Mouse (Mus musculus) kidney, adult 2 months (tissue): ENCODE data around the gene Bach2.

ENCODE experiments used
- CTCF ChIP-seq: fragments of 200-500 bp; conservative IDR thresholded peaks from 2 replicates; pipeline ENCODE4 v1.5.1; 2011; ENCODE audit warnings: low read depth, mild to moderate bottlenecking, control low read depth, low read length, moderate library complexity, mixed read lengths; ENCODE audit not compliant: insufficient read depth, insufficient read length
- POLR2A ChIP-seq: fragments of 200-500 bp; IDR thresholded peaks from one replicate; pipeline ENCODE4 v1.6.1; 2011; ENCODE audit warnings: low read depth, low read length, control low read depth

DNA sequence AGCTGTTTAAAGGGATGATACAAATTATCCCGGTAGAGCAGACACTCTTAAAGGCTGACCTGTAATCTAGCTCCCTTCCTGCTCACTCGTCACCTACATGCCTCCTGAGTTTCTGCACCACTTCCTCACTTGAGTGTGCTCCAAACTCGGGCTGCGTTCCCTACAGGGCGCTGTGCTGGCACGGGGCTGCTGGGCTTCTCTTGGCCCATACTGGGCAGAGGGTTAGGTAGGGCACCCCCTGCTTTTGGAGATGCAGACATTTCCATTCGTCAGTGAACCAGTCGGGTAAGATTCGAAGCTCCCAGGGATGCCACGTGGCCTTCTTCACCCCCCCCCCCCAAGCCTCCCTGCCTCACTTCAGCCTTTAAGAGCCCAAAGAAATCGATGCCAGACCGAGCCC lies 19.1 kb downstream of the Bach2 start:
- TF ChIP-seq CTCF (no peak), POLR2A (no peak)
